9 mouse cellular contexts compared by ENCODE assay signal in genomic region chr11:119081148-119081838, GRCm38 (mm10). TPM values are rescaled to one million over a fixed set of nuclear protein-coding genes. Genes with fewer than 3 reads are reported as not detected.
DNase-seq lines count a peak whose midpoint lies in the region; ATAC-seq lines count a peak whose summit lies in the region.
"Had no signal": no experiment of that assay in that cellular context is flagged by ENCODE, and none has a peak within 500 bp of the region (broad histone marks: within the 10 kb centered on the region; RNA-seq: fewer than 3 reads in every experiment).

No protein-coding gene starts in this region.

- H3K36me3 ChIP-seq in heart, embryonic 11.5 days (ENCODE audit: control insufficient read depth, insufficient read depth, low read length) = peaks cover 9% of the 10 kb centered on the region
- no peaks in the 10 kb centered on the region; the same call in 1 of the 2 replicates for H3K36me3 ChIP-seq in hindbrain, embryonic 11.5 days (ENCODE audit: control insufficient read depth, insufficient read depth, low read length)
- peaks cover 16% of the 10 kb centered on the region; the same call in 1 of the 2 replicates for H3K36me3 ChIP-seq in midbrain, embryonic 16.5 days (ENCODE audit: control insufficient read depth, insufficient read depth, low read length)

- 0 out of 2 replicates have a peak overlapping the region, but pooled peaks have one; percentile 5 for H3K4me3 ChIP-seq in heart, embryonic 11.5 days (ENCODE audit: low read depth, low read length)
- peak overlapping the region; percentile 14; the same call in 1 of the 2 replicates for H3K4me3 ChIP-seq in hindbrain, embryonic 11.5 days (ENCODE audit: low read depth, low read length)
- H3K4me3 ChIP-seq in midbrain, embryonic 16.5 days (ENCODE audit: low read depth, low read length) = peak overlapping the region; percentile 18

- H3K4me1 ChIP-seq in heart, embryonic 11.5 days (ENCODE audit: control insufficient read depth, insufficient read depth, low read length) = peaks cover 61% of the 10 kb centered on the region
- peaks cover 44% of the 10 kb centered on the region for H3K4me1 ChIP-seq in hindbrain, embryonic 11.5 days (replicated peaks; ENCODE audit: control insufficient read depth, insufficient read depth, low read length)
- H3K4me1 ChIP-seq in midbrain, embryonic 16.5 days (ENCODE audit: control insufficient read depth, insufficient read depth, low read length) = peaks cover 61% of the 10 kb centered on the region

- H3K9ac ChIP-seq in heart, embryonic 11.5 days (ENCODE audit: low read depth, low read length) = no peak overlapping the region
- no peak overlapping the region for H3K9ac ChIP-seq in hindbrain, embryonic 11.5 days (ENCODE audit: low read depth, low read length)
- H3K9ac ChIP-seq in midbrain, embryonic 16.5 days (ENCODE audit: low read depth, low read length) = peak overlapping the region; percentile 49; the same call in 1 of the 2 replicates

- peaks cover 33% of the 10 kb centered on the region for H3K27me3 ChIP-seq in heart, embryonic 11.5 days (ENCODE audit: control insufficient read depth, insufficient read depth, low read length)
- peaks cover 51% of the 10 kb centered on the region for H3K27me3 ChIP-seq in hindbrain, embryonic 11.5 days (ENCODE audit: control insufficient read depth, insufficient read depth, low read length)
- H3K27me3 ChIP-seq in midbrain, embryonic 16.5 days (ENCODE audit: control insufficient read depth, insufficient read depth, low read depth, low read length) = peaks cover 8% of the 10 kb centered on the region

- no peak overlapping the region for H3K27ac ChIP-seq in heart, embryonic 11.5 days (ENCODE audit: low read depth, low read length)
- no peak overlapping the region for H3K27ac ChIP-seq in hindbrain, embryonic 11.5 days (ENCODE audit: low read depth, low read length)
- no peak overlapping the region for H3K27ac ChIP-seq in midbrain, embryonic 16.5 days (ENCODE audit: low read length)
- H3K27ac ChIP-seq: macrophage had no signal

- H3K9me3 ChIP-seq in heart, embryonic 11.5 days (replicated peaks; ENCODE audit: control insufficient read depth, low read length) = no peaks in the 10 kb centered on the region
- H3K9me3 ChIP-seq in hindbrain, embryonic 11.5 days (ENCODE audit: control insufficient read depth, low read length) = no peaks in the 10 kb centered on the region
- no peaks in the 10 kb centered on the region for H3K9me3 ChIP-seq in midbrain, embryonic 16.5 days (replicated peaks; ENCODE audit: control insufficient read depth, low read length, poor library complexity, severe bottlenecking)

- 35% methylated on average over 47 of the region's 47 CpGs for WGBS in heart, embryonic 11.5 days (ENCODE audit: insufficient replicate concordance)
- WGBS in hindbrain, embryonic 11.5 days = 8% methylated on average over 41 of the region's 47 CpGs
- WGBS in midbrain, embryonic 16.5 days = 27% methylated on average over 47 of the region's 47 CpGs

- no peak for ATAC-seq in heart, embryonic 11.5 days (replicated peaks; ENCODE audit: insufficient number of reproducible peaks, low FRiP score, low TSS enrichment)
- no peak for ATAC-seq in hindbrain, embryonic 11.5 days (ENCODE audit: low FRiP score)
- no peak for ATAC-seq in midbrain, embryonic 16.5 days
- ATAC-seq in megakaryocyte, adult 5-6 weeks (ENCODE audit: poor library complexity, severe bottlenecking) = no peak

- H3K4me2 ChIP-seq in heart, embryonic 11.5 days = no peak overlapping the region
- H3K4me2 ChIP-seq in hindbrain, embryonic 11.5 days (replicated peaks; ENCODE audit: low read depth, low read length) = 0 out of 2 replicates have a peak overlapping the region, but pooled peaks have one; percentile 5
- peak overlapping the region; percentile 43 for H3K4me2 ChIP-seq in midbrain, embryonic 16.5 days (ENCODE audit: low read length)

- no peak for DNase-seq in heart, postnatal 4 days
- DNase-seq in cerebellum, postnatal 36 days = peak; percentile 21
- peak; percentile 42 for DNase-seq in hindbrain, embryonic 11.5 days (ENCODE audit: low spot score)
- no peak for DNase-seq in adipocyte (ENCODE audit: low spot score)
- no peak for DNase-seq in kidney, adult 8-10 months

RNA-seq across cellular contexts. Expression of gene Cbx4, which starts 4.7 kb away (rescaled TPM):
- polyA plus RNA-seq in heart, embryonic 11.5 days (2014; fragmentation: Nextera tagmentation; extraction: Ambion mirVana) = 6.3 and 7.7 TPM in 2 replicates
- total RNA-seq in heart, postnatal 4 days (2021) = 10 to 100 TPM; 30.5 to 34.9 TPM
- polyA plus RNA-seq in hindbrain, embryonic 11.5 days (2014; fragmentation: Nextera tagmentation; extraction: Ambion mirVana) = 5.4 and 7.1 TPM in 2 replicates
- 23.9 and 25.6 TPM in 2 replicates for polyA plus RNA-seq in midbrain, embryonic 16.5 days (2015; fragmentation: Nextera tagmentation; extraction: Ambion mirVana)
- total RNA-seq in megakaryocyte, adult 5-6 weeks (2015) = 15.3 and 15.5 TPM in 2 replicates
- total RNA-seq in megakaryocyte, adult 5-6 weeks (2017) = 18.0 and 18.4 TPM in 2 replicates

RNA-seq across cellular contexts. Expression of gene Cbx8, which starts 40.5 kb away (rescaled TPM):
- polyA plus RNA-seq in heart, embryonic 11.5 days (2014; fragmentation: Nextera tagmentation; extraction: Ambion mirVana) = 6.7 and 7.8 TPM in 2 replicates
- total RNA-seq in heart, postnatal 4 days (2021) = 1 to 10 TPM; 5.6 to 5.7 TPM
- polyA plus RNA-seq in hindbrain, embryonic 11.5 days (2014; fragmentation: Nextera tagmentation; extraction: Ambion mirVana) = 9.1 and 9.3 TPM in 2 replicates
- 8.5 and 8.6 TPM in 2 replicates for polyA plus RNA-seq in midbrain, embryonic 16.5 days (2015; fragmentation: Nextera tagmentation; extraction: Ambion mirVana)
- total RNA-seq in megakaryocyte, adult 5-6 weeks (2015) = 3.2 and 5.6 TPM in 2 replicates
- total RNA-seq in megakaryocyte, adult 5-6 weeks (2017) = 3.0 and 3.6 TPM in 2 replicates

RNA-seq across cellular contexts. Expression of gene Cbx2, which starts 58.5 kb away (rescaled TPM):
- polyA plus RNA-seq in heart, embryonic 11.5 days (2014; fragmentation: Nextera tagmentation; extraction: Ambion mirVana) = 23.6 and 23.8 TPM in 2 replicates
- 1 to 10 TPM; 7.6 to 7.8 TPM for total RNA-seq in heart, postnatal 4 days (2021)
- 44.4 and 54.5 TPM in 2 replicates for polyA plus RNA-seq in hindbrain, embryonic 11.5 days (2014; fragmentation: Nextera tagmentation; extraction: Ambion mirVana)
- 13.3 and 18.0 TPM in 2 replicates for polyA plus RNA-seq in midbrain, embryonic 16.5 days (2015; fragmentation: Nextera tagmentation; extraction: Ambion mirVana)
- total RNA-seq in megakaryocyte, adult 5-6 weeks (2015) = 1.5 and 1.6 TPM in 2 replicates
- total RNA-seq in megakaryocyte, adult 5-6 weeks (2017) = 2.8 TPM in 2 replicates

Comparison
In these comparisons a context has a peak if more than half of its experiments do, and no peak if none do; other contexts are left out.
1. DNase-seq: peak in cerebellum, postnatal 36 days (2 of 2) and hindbrain, embryonic 11.5 days (single experiment); none in heart, postnatal 4 days (single experiment), adipocyte (single experiment) and kidney, adult 8-10 months (0 of 2).
2. Peak in every context shown above with its lines, with median percentiles within 50 percentile points of each other: H3K4me3 ChIP-seq.